Mouse (Mus musculus): ENCODE measurements around the gene Col4a2. TPM values are rescaled to one million over a fixed set of nuclear protein-coding genes. Genes with fewer than 3 reads are reported as not detected.
A peak's percentile ranks its signal among the peaks of the same experiment; 100 is the strongest.
"Not testable (repeated sequence)": the region's sequence is repeated elsewhere in the genome, so short reads cannot be mapped to it uniquely, and the experiment has no call there.

Col4a2 gene
- polyA plus RNA-seq, 1 experiment: 36.0 TPM

GRCm38 (mm10) chr8:11460934-11461333 lies 148.3 kb downstream of the Col4a2 start:
- peak in 1 of 2 experiments; percentile 60 for DNase-seq (ENCODE audit: low read depth in 1 of 2, low spot score in 2 of 2)
- TF ChIP-seq CTCF (IDR thresholded peaks at IDR 0.05; ENCODE audit: extremely low read depth, insufficient read depth, insufficient read length, insufficient replicate concordance) (no peak), POLR2A (IDR thresholded peaks at IDR 0.05; ENCODE audit: low read depth, low read length) (no peak)
- peaks cover 28% of the 10 kb centered on the region; the same call in 1 of the 2 replicates for H3K4me1 ChIP-seq (ENCODE audit: control insufficient read depth, insufficient read depth, insufficient read length)
- no peaks in the 10 kb centered on the region for H3K36me3 ChIP-seq (ENCODE audit: control insufficient read depth, insufficient read depth, low read length)
- H3K27ac ChIP-seq (ENCODE audit: insufficient read depth, low read length): no peak overlapping the region
- 27% methylated on average over 2 of the region's 2 CpGs for WGBS
- H3K4me3 ChIP-seq (ENCODE audit: extremely low read depth, insufficient read depth, insufficient read length): no peak overlapping the region
- no peaks in the 10 kb centered on the region for H3K27me3 ChIP-seq (ENCODE audit: control insufficient read depth, insufficient read depth, low read length)

GRCm38 (mm10) chr8:11461847-11462246 lies 149.2 kb downstream of the Col4a2 start:
- peak overlapping the region; percentile 18; the same call in 1 of the 2 replicates for H3K27ac ChIP-seq (ENCODE audit: insufficient read depth, low read length)
- 83% methylated on average over 2 of the region's 2 CpGs for WGBS
- TF ChIP-seq POLR2A (IDR thresholded peaks at IDR 0.05; ENCODE audit: low read depth, low read length) (no peak), CTCF (IDR thresholded peaks at IDR 0.05; ENCODE audit: extremely low read depth, insufficient read depth, insufficient read length, insufficient replicate concordance) (no peak)
- peaks cover 28% of the 10 kb centered on the region; the same call in 1 of the 2 replicates for H3K4me1 ChIP-seq (ENCODE audit: control insufficient read depth, insufficient read depth, insufficient read length)
- no peak for DNase-seq (ENCODE audit: low read depth in 1 of 2, low spot score in 2 of 2)
- H3K27me3 ChIP-seq (ENCODE audit: control insufficient read depth, insufficient read depth, low read length): no peaks in the 10 kb centered on the region
- H3K36me3 ChIP-seq (ENCODE audit: control insufficient read depth, insufficient read depth, low read length): no peaks in the 10 kb centered on the region
- H3K4me3 ChIP-seq (ENCODE audit: extremely low read depth, insufficient read depth, insufficient read length): no peak overlapping the region

- 90% methylated on average over 4 of the region's 4 CpGs for WGBS
- no peak overlapping the region for H3K27ac ChIP-seq (ENCODE audit: insufficient read depth, low read length)
- no peak for DNase-seq (ENCODE audit: low read depth in 1 of 2, low spot score in 2 of 2)
Observed at GRCm38 (mm10) chr8:11462641-11463040, 150.0 kb downstream of the Col4a2 start.

GRCm38 (mm10) chr8:11463541-11463888 lies 150.9 kb downstream of the Col4a2 start:
- no peaks in the 10 kb centered on the region for H3K36me3 ChIP-seq (ENCODE audit: control insufficient read depth, insufficient read depth, low read length)
- no peak for TF ChIP-seq POLR2A (IDR thresholded peaks at IDR 0.05; ENCODE audit: low read depth, low read length)
- TF ChIP-seq CTCF (IDR thresholded peaks at IDR 0.05; ENCODE audit: extremely low read depth, insufficient read depth, insufficient read length, insufficient replicate concordance): no peak
- peak overlapping the region; percentile 72 for H3K27ac ChIP-seq (ENCODE audit: insufficient read depth, low read length)
- H3K27me3 ChIP-seq (ENCODE audit: control insufficient read depth, insufficient read depth, low read length): no peaks in the 10 kb centered on the region
- 26% methylated on average over 2 of the region's 2 CpGs for WGBS
- peaks cover 28% of the 10 kb centered on the region; the same call in 1 of the 2 replicates for H3K4me1 ChIP-seq (ENCODE audit: control insufficient read depth, insufficient read depth, insufficient read length)
- no peak for DNase-seq (ENCODE audit: low read depth in 1 of 2, low spot score in 2 of 2)
- H3K4me3 ChIP-seq (ENCODE audit: extremely low read depth, insufficient read depth, insufficient read length): no peak overlapping the region

More at GRCm38 (mm10) chr8:11462641-11463040, 150.0 kb downstream of the Col4a2 start:
- no peaks in the 10 kb centered on the region for H3K36me3 ChIP-seq (ENCODE audit: control insufficient read depth, insufficient read depth, low read length)
- peaks cover 28% of the 10 kb centered on the region; the same call in 1 of the 2 replicates for H3K4me1 ChIP-seq (ENCODE audit: control insufficient read depth, insufficient read depth, insufficient read length)
- H3K4me3 ChIP-seq (ENCODE audit: extremely low read depth, insufficient read depth, insufficient read length): no peak overlapping the region
- no peaks in the 10 kb centered on the region for H3K27me3 ChIP-seq (ENCODE audit: control insufficient read depth, insufficient read depth, low read length)
- TF ChIP-seq POLR2A (IDR thresholded peaks at IDR 0.05; ENCODE audit: low read depth, low read length) (no peak), CTCF (IDR thresholded peaks at IDR 0.05; ENCODE audit: extremely low read depth, insufficient read depth, insufficient read length, insufficient replicate concordance) (no peak)

DNA sequence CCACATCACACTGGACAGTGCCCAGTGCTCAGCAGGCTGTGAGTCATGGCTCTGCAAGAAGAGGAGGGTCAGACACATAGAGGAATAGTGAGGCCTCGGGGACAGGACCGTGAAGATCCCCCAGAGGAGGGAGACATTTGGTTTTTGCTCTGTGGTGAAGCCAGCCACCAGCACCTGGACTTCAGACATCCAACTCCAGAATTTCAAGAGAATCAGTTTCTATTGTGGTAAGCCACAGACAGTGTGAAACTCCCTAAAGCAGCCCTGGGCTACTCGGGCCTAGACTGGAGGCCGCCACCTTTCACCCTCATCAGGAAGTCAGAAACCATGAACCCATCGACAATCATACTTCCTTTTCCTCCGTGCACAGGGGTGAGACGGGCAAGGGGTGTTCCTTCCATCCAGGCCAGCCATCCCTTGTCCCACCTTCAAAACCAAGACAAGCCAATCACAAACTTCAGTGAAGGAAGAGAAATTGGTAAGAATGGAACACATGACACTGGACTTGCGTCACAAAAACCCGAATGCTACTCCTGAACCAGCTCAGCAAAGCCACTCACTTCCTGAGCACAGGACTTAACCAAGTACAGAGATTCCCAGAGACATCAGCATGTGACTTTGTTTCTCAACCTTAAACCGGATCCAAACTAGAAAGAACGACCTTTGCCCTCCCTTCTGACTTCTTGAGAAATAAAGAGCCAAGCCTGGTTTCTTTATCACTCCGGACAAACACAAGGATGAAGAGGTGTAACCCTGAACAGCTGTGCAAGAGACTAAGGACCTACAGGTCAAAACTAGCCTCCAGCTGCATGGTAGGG lies 151.5 kb downstream of the Col4a2 start:
- Histone ChIP-seq H3K36me3 (ENCODE audit: control insufficient read depth, insufficient read depth, low read length) (no peaks in the 10 kb centered on the region), H3K4me1 (ENCODE audit: control insufficient read depth, insufficient read depth, insufficient read length) (peaks cover 28% of the 10 kb centered on the region; the same call in 1 of the 2 replicates), H3K4me3 (ENCODE audit: extremely low read depth, insufficient read depth, insufficient read length) (no peak overlapping the region), H3K27ac (ENCODE audit: insufficient read depth, low read length) (peak overlapping the region; percentile 72), H3K27me3 (ENCODE audit: control insufficient read depth, insufficient read depth, low read length) (no peaks in the 10 kb centered on the region)
- TF ChIP-seq POLR2A (IDR thresholded peaks at IDR 0.05; ENCODE audit: low read depth, low read length) (no peak), CTCF (IDR thresholded peaks at IDR 0.05; ENCODE audit: extremely low read depth, insufficient read depth, insufficient read length, insufficient replicate concordance) (no peak)
- WGBS: 17% methylated on average over 12 of the region's 12 CpGs
- DNase-seq (ENCODE audit: low read depth in 1 of 2, low spot score in 2 of 2): peak; percentile 45 to 50

GRCm38 (mm10) chr8:11464707-11464964 lies 152.0 kb downstream of the Col4a2 start:
- Histone ChIP-seq H3K27ac (ENCODE audit: insufficient read depth, low read length) (peak overlapping the region; percentile 0; the same call in 1 of the 2 replicates), H3K4me3 (ENCODE audit: extremely low read depth, insufficient read depth, insufficient read length) (no peak overlapping the region)

GRCm38 (mm10) chr8:11465619-11466018 lies 153.0 kb downstream of the Col4a2 start:
- Histone ChIP-seq H3K27me3 (ENCODE audit: control insufficient read depth, insufficient read depth, low read length) (no peaks in the 10 kb centered on the region), H3K36me3 (ENCODE audit: control insufficient read depth, insufficient read depth, low read length) (no peaks in the 10 kb centered on the region), H3K4me1 (ENCODE audit: control insufficient read depth, insufficient read depth, insufficient read length) (peaks cover 28% of the 10 kb centered on the region; the same call in 1 of the 2 replicates), H3K4me3 (ENCODE audit: extremely low read depth, insufficient read depth, insufficient read length) (no peak overlapping the region), H3K27ac (ENCODE audit: insufficient read depth, low read length) (no peak overlapping the region)
- DNase-seq (ENCODE audit: low read depth in 1 of 2, low spot score in 2 of 2): no peak
- no peak for TF ChIP-seq POLR2A (IDR thresholded peaks at IDR 0.05; ENCODE audit: low read depth, low read length)
- TF ChIP-seq CTCF (IDR thresholded peaks at IDR 0.05; ENCODE audit: extremely low read depth, insufficient read depth, insufficient read length, insufficient replicate concordance): no peak
- WGBS: 94% methylated on average over 4 of the region's 4 CpGs

More at GRCm38 (mm10) chr8:11464707-11464964, 152.0 kb downstream of the Col4a2 start:
- peaks cover 28% of the 10 kb centered on the region; the same call in 1 of the 2 replicates for H3K4me1 ChIP-seq (ENCODE audit: control insufficient read depth, insufficient read depth, insufficient read length)
- H3K36me3 ChIP-seq (ENCODE audit: control insufficient read depth, insufficient read depth, low read length): no peaks in the 10 kb centered on the region
- WGBS: 50% methylated on average over 3 of the region's 3 CpGs
- TF ChIP-seq CTCF (IDR thresholded peaks at IDR 0.05; ENCODE audit: extremely low read depth, insufficient read depth, insufficient read length, insufficient replicate concordance) (no peak), POLR2A (IDR thresholded peaks at IDR 0.05; ENCODE audit: low read depth, low read length) (no peak)
- no peaks in the 10 kb centered on the region for H3K27me3 ChIP-seq (ENCODE audit: control insufficient read depth, insufficient read depth, low read length)
- no peak for DNase-seq (ENCODE audit: low read depth in 1 of 2, low spot score in 2 of 2)

DNA sequence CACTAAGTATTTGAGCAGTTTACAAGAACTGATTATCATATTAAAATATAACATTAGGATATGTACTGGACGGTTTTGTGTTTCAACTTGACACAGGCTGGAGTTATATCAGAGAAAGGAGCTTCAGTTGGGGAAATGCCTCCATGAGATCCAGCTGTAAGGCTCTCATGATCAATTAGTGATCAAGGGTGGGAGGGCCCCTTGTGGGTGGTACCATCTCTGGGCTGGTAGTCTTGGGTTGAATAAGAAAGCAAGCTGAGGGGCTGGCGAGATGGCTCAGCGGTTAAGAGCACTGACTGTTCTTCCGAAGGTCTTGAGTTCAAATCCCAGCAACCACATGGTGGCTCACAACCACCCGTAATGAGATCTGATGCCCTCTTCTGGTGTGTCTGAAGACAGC lies 153.9 kb downstream of the Col4a2 start:
- H3K4me1 ChIP-seq (ENCODE audit: control insufficient read depth, insufficient read depth, insufficient read length): peaks cover 25% of the 10 kb centered on the region; the same call in 1 of the 2 replicates
- not testable (repeated sequence) for H3K36me3 ChIP-seq (ENCODE audit: control insufficient read depth, insufficient read depth, low read length); DNase-seq (ENCODE audit: low read depth in 1 of 2, low spot score in 2 of 2); H3K27ac ChIP-seq (ENCODE audit: insufficient read depth, low read length); H3K4me3 ChIP-seq (ENCODE audit: extremely low read depth, insufficient read depth, insufficient read length); H3K27me3 ChIP-seq (ENCODE audit: control insufficient read depth, insufficient read depth, low read length)
- 93% methylated on average over 5 of the region's 5 CpGs for WGBS
